In genomic region chr2:181722213-181722612, GRCm38 (mm10) we compare ENCODE assay signal across 9 mouse cellular contexts. TPM values are rescaled to one million over a fixed set of nuclear protein-coding genes. Genes with fewer than 3 reads are reported as not detected.
DNase-seq lines count a peak whose midpoint lies in the region; ATAC-seq and TF ChIP-seq lines count a peak whose summit lies in the region.
"Had no signal": no experiment of that assay in that cellular context is flagged by ENCODE, and none has a peak within 500 bp of the region (broad histone marks: within the 10 kb centered on the region; RNA-seq: fewer than 3 reads in every experiment).

No protein-coding gene starts in this region.

- H3K4me3 ChIP-seq in neural tube, embryonic 15.5 days (replicated peaks): no peak overlapping the region
- H3K4me3 ChIP-seq in cortical plate, adult 2 months (ENCODE audit: insufficient read depth, low read length): no peak overlapping the region
- H3K4me3 ChIP-seq: heart, embryonic 15.5 days had no signal

- no peak for TF ChIP-seq POLR2A in cortical plate, adult 2 months (IDR thresholded peaks at IDR 0.05; ENCODE audit: extremely low read depth, insufficient read depth, low read length)

- peaks cover 37% of the 10 kb centered on the region for H3K36me3 ChIP-seq in neural tube, embryonic 15.5 days
- H3K36me3 ChIP-seq: heart, embryonic 15.5 days had no signal

- ATAC-seq in neural tube, embryonic 15.5 days (ENCODE audit: low FRiP score): no peak

- no peak overlapping the region for H3K27ac ChIP-seq in neural tube, embryonic 15.5 days (replicated peaks)
- H3K27ac ChIP-seq in cortical plate, adult 2 months (ENCODE audit: insufficient read depth, low read length): no peak overlapping the region
- H3K27ac ChIP-seq: heart, embryonic 15.5 days had no signal

- H3K4me1 ChIP-seq in neural tube, embryonic 15.5 days: peaks cover 16% of the 10 kb centered on the region
- peaks cover 3% of the 10 kb centered on the region for H3K4me1 ChIP-seq in cortical plate, adult 2 months (ENCODE audit: control insufficient read depth, insufficient read depth, low read length)
- H3K4me1 ChIP-seq: heart, embryonic 15.5 days had no signal

- no peak overlapping the region for H3K9ac ChIP-seq in neural tube, embryonic 15.5 days (replicated peaks)
- H3K9ac ChIP-seq: heart, embryonic 15.5 days had no signal

- WGBS in neural tube, embryonic 15.5 days: 16% methylated on average over 3 of the region's 3 CpGs

- H3K4me2 ChIP-seq in neural tube, embryonic 15.5 days: no peak overlapping the region
- H3K4me2 ChIP-seq: heart, embryonic 15.5 days had no signal

- H3K27me3 ChIP-seq in neural tube, embryonic 15.5 days (replicated peaks): no peaks in the 10 kb centered on the region
- H3K27me3 ChIP-seq: heart, embryonic 15.5 days had no signal

- DNase-seq in adrenal gland, postnatal 10 days: peak; percentile 58
- no peak for DNase-seq in adrenal gland, adult 8-10 months
- peak; percentile 45 for DNase-seq in neural tube, embryonic 10.5 days (ENCODE audit: extremely low spot score, low spot score)
- DNase-seq in kidney, adult 9 months: peak; percentile 22
- DNase-seq in naive thymus-derived CD4-positive, alpha-beta T cell, adult 2 months (ENCODE audit: low read depth): peak; percentile 38
- no peak for DNase-seq in gastrocnemius, adult 8-10 months (ENCODE audit: low spot score in 2 of 2)

- no peaks in the 10 kb centered on the region for H3K9me3 ChIP-seq in neural tube, embryonic 15.5 days (replicated peaks)
- H3K9me3 ChIP-seq: heart, embryonic 15.5 days had no signal

- TF ChIP-seq CTCF in cortical plate, adult 2 months (IDR thresholded peaks at IDR 0.05; ENCODE audit: extremely low read depth, insufficient read depth, low read length): peak; percentile 76

RNA-seq across cellular contexts. Expression of gene Oprl1, which starts 7.4 kb away (rescaled TPM):
- total RNA-seq in adrenal gland, postnatal 10 days (2021): 1 to 10 TPM; 1.3 to 2.4 TPM
- total RNA-seq in adrenal gland, adult 8-10 months (2022): 1 to 10 TPM; 2.3 to 5.9 (median 4.8) TPM
- 72.5 and 87.0 TPM in 2 replicates for polyA plus RNA-seq in neural tube, embryonic 15.5 days (2015; fragmentation: Nextera tagmentation; extraction: Ambion mirVana)
- 34.7 and 40.2 TPM in 2 replicates for polyA plus RNA-seq in cortical plate, adult 2 months (2012; rRNA removed)
- total RNA-seq in gastrocnemius, adult 8-10 months (2022): not detected

RNA-seq across cellular contexts. Expression of gene Lkaaear1, which starts 24.0 kb away (rescaled TPM):
- total RNA-seq in adrenal gland, postnatal 10 days (2021): not detected
- not detected for total RNA-seq in adrenal gland, adult 8-10 months (2022)
- not detected in 2 replicates for polyA plus RNA-seq in neural tube, embryonic 15.5 days (2015; fragmentation: Nextera tagmentation; extraction: Ambion mirVana)
- not detected in 2 replicates for polyA plus RNA-seq in cortical plate, adult 2 months (2012; rRNA removed)
- total RNA-seq in gastrocnemius, adult 8-10 months (2022): not detected
- polyA plus RNA-seq: heart, embryonic 15.5 days had no signal

RNA-seq across cellular contexts. Expression of gene Rgs19, which starts 28.4 kb away (rescaled TPM):
- total RNA-seq in adrenal gland, postnatal 10 days (2021): 10 to 100 TPM; 22.4 to 23.7 TPM
- total RNA-seq in adrenal gland, adult 8-10 months (2022): 10 to 100 TPM; 23.7 to 26.0 (median 25.3) TPM
- polyA plus RNA-seq in neural tube, embryonic 15.5 days (2015; fragmentation: Nextera tagmentation; extraction: Ambion mirVana): 66.4 and 68.1 TPM in 2 replicates
- 55.4 and 57.0 TPM in 2 replicates for polyA plus RNA-seq in cortical plate, adult 2 months (2012; rRNA removed)
- 1 to 10 TPM; 1.5 to 5.2 (median 3.6) TPM for total RNA-seq in gastrocnemius, adult 8-10 months (2022)

RNA-seq across cellular contexts. Expression of gene Myt1, which starts 40.9 kb away (rescaled TPM):
- total RNA-seq in adrenal gland, postnatal 10 days (2021): 1 to 10 TPM; 6.4 to 8.0 TPM
- 1 to 10 TPM; 3.0 to 9.3 (median 6.4) TPM for total RNA-seq in adrenal gland, adult 8-10 months (2022)
- 11.3 and 15.1 TPM in 2 replicates for polyA plus RNA-seq in neural tube, embryonic 15.5 days (2015; fragmentation: Nextera tagmentation; extraction: Ambion mirVana)
- polyA plus RNA-seq in cortical plate, adult 2 months (2012; rRNA removed): 7.0 and 11.8 TPM in 2 replicates
- not detected for total RNA-seq in gastrocnemius, adult 8-10 months (2022)

RNA-seq across cellular contexts. Expression of gene Tcea2, which starts 42.1 kb away (rescaled TPM):
- total RNA-seq in adrenal gland, postnatal 10 days (2021): 10 to 100 TPM; 11.4 to 13.5 TPM
- total RNA-seq in adrenal gland, adult 8-10 months (2022): 10 to 100 TPM in 2 of 4 experiments, 1 to 10 TPM in 2; 6.6 to 16.4 (median 11.4) TPM
- 43.2 and 44.9 TPM in 2 replicates for polyA plus RNA-seq in neural tube, embryonic 15.5 days (2015; fragmentation: Nextera tagmentation; extraction: Ambion mirVana)
- 195 and 212 TPM in 2 replicates for polyA plus RNA-seq in cortical plate, adult 2 months (2012; rRNA removed)
- total RNA-seq in gastrocnemius, adult 8-10 months (2022): 1 to 10 TPM; 6.7 to 8.4 (median 7.3) TPM

Comparison
In these comparisons a context has a peak if more than half of its experiments do, and no peak if none do; other contexts are left out.
1. DNase-seq: peak in adrenal gland, postnatal 10 days (single experiment), neural tube, embryonic 10.5 days (single experiment), kidney, adult 9 months (single experiment) and naive thymus-derived CD4-positive, alpha-beta T cell, adult 2 months (single experiment); none in adrenal gland, adult 8-10 months (single experiment) and gastrocnemius, adult 8-10 months (0 of 2).